Mouse (Mus musculus) lung, postnatal 0 days (tissue): ENCODE results near the gene Gm20716.

ENCODE experiments used
- CTCF ChIP-seq: IDR thresholded peaks from 2 replicates; pipeline ENCODE4 v1.5.1; 2016; ENCODE audit warnings: antibody characterized with exemption, mild to moderate bottlenecking
- EP300 ChIP-seq: IDR thresholded peaks from 2 replicates; pipeline ENCODE4 v1.6.1; 2016; ENCODE audit warnings: antibody characterized with exemption, mild to moderate bottlenecking, control low read depth

DNA sequence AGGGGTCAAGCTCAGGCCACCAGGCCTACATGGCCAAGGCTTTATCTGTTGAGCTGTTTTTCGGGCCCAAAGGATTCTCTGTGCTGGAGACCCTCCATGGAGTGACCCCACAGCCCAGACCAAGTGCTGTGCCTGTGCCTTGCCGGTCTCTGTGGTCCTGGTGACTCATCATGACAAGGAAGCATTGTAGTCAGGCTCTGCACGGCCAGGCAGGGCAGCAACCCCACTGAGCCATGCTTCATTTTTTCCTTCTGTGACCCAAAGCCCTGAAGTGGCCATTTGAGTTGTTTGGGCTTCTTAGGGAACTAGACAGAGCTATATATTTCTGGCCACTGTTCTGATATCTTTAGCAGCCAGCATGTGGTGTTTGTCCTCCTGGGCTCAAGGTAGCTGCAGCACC lies 62.4 kb downstream of the Gm20716 start:
- TF ChIP-seq CTCF (no peak), EP300 (no peak)
